Mouse (Mus musculus): ENCODE results near the gene Wdr83os.

Gene Wdr83os

DNA sequence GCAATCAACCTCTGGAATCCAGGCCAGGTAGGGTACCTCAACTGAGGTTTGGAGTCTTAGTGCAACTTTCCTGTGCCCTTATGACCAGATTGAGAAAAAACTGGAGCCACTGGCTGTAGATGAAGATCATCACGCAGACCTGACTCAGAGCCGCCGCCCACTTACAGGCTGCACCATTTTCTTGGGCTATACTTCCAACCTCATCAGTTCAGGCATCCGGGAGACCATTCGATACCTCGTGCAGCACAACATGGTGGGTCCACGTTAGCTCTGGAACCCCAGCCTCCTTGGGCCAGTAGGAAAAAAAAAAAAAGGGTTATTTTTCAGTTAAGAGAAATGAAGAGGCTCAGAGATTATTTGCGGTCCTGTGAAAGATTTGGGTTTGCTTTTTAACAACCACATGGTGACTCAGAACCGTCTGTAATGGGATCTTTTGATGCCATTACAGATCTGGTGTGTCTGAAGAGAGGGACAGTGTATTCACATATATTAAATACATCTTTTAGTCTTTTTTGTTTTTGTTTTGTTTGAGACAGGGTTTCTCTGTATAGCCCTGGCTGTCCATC, 8.1 kb upstream of the Wdr83os start:
- no peak for DNase-seq (ENCODE audit: low read depth, low spot score)

- no peak for DNase-seq (ENCODE audit: low read depth, low spot score)
These were observed 7.4 kb upstream of the Wdr83os start for GRCm38 (mm10) chr8:85073041-85073612.

GRCm38 (mm10) chr8:85074167-85074566, 6.4 kb upstream of the Wdr83os start:
- DNase-seq (ENCODE audit: low read depth, low spot score): no peak

DNA sequence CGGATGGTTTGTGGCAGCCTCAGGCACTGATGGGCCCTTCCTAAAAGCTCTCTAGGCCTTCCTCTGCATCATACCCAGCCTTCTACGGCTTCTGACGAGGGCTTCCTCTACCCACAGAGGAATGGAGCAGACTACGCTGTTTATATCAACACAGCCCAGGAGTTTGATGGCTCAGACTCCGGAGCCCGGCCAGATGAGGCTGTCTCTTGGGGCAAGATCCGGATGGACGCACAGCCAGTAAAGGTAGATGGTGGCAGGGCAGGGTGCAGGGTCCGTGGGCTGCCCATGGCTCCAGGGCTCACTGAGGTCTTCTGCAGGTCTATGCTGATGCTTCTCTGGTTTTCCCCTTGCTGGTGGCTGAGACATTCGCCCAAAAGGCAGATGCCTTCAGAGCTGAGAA, 5.9 kb upstream of the Wdr83os start:
- no peak for DNase-seq (ENCODE audit: low read depth, low spot score)

GRCm38 (mm10) chr8:85076001-85076400, 4.5 kb upstream of the Wdr83os start:
- no peak for DNase-seq (ENCODE audit: low read depth, low spot score)

GRCm38 (mm10) chr8:85076993-85077392, 3.5 kb upstream of the Wdr83os start:
- peak; percentile 83 for DNase-seq (ENCODE audit: low read depth, low spot score)

GRCm38 (mm10) chr8:85080214-85080531, 367 bp upstream of the Wdr83os start:
- DNase-seq (ENCODE audit: low read depth, low spot score): no peak

DNA sequence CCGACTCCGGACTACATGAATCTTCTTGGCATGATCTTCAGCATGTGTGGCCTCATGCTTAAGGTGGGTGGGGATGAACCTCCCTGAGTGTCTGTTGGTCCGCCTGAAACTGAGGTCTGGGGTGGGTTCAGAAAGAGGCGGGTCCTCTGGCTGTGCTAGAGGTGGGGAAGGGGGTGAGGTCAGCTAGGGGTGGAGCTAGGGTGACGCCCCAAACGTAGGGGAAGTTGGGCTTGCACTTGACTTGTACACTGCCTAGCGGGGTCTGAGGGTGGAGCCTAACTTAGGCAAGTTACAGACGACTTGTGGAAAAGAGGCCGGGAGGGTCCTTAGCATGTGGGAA, 646 bp downstream of the Wdr83os start, which contains the start of gene Wdr83:
Gene Wdr83 (minus strand): TSS at position 91 of the 340 bp plus-strand sequence.
- DNase-seq (ENCODE audit: low read depth, low spot score): peak; percentile 71

DNA sequence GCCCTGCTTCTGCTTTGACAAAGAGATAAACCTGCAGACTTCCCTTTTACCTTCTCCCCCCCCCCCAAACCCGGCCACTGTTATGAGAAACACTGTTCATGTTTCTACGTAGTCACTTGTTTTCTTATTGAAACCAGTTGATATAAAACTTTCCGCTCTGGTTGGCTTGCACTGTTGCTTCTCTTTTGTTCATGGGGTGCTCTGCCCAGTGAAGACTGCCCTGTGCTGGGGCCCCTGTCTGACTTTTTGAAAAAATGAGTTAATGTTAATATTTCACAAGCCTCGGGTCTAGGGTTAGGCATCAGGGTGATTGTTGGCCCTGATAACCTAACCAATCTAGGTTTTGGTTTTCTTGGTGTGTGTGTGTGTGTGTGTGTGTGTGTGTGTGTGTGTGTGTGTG, 1.6 kb downstream of the Wdr83os start:
- DNase-seq (ENCODE audit: low read depth, low spot score): peak; percentile 30

- peak; percentile 92 for DNase-seq (ENCODE audit: low read depth, low spot score)
These were observed 2.7 kb downstream of the Wdr83os start, which contains the start of gene Man2b1 for GRCm38 (mm10) chr8:85083108-85083813. Man2b1 (plus strand) TSS chr8:85083270.

DNA sequence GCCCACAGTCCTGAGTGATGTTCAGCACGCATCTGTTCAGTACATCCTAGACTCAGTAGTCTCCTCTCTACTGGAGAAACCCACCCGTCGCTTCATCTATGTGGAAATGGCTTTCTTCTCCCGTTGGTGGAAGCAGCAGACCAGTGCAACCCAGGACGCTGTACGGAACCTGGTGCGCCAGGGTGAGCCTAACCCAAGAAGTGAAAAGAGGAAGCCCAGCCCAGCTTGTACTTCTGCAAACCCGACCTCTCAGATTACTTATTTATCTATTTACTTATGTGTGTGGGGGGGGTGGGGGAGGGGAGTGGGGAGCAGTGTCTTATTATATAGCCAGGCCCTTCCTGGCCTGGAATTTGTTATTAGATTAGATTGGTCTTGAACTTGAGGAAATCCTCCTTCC, 4.1 kb downstream of the Wdr83os start:
- DNase-seq (ENCODE audit: low read depth, low spot score): no peak

DNA sequence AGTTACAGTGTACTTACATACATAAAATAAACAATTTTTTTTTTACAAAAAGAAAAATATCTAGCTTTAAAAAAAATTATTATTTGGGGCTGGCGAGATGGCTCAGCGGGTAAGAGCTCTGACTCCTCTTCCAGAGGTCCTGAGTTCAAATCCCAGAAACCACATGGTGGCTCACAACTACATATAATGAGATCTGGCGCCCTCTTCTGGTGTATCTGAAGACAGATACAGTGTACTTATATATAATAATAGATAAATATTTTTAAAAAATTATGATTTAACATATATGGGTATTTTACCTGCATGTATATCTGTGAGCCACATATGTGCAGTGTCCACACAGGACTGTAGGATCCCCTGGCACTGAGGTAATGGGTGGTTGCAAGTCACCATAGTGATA, 5.7 kb downstream of the Wdr83os start:
- peak; percentile 45 for DNase-seq (ENCODE audit: low read depth, low spot score)

DNA sequence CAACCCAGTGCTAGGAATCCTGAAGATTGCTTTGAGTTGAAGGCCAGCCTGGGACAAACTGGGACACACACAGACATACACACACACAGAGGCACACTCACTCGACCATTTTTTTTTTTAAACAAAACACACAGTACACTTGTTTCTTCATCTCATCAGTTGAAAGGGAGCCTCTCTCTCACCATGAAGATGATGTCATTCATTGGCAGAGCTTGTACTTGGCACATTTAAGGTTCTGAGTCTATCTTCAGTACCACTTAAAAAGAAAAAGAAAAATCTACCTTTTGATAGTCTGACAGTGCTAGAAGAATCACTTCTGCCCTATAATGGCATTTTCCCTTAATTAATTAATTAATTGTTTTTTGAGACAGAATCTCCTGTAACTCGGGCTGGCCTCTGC, 8.2 kb downstream of the Wdr83os start:
- DNase-seq (ENCODE audit: low read depth, low spot score): no peak

DNA sequence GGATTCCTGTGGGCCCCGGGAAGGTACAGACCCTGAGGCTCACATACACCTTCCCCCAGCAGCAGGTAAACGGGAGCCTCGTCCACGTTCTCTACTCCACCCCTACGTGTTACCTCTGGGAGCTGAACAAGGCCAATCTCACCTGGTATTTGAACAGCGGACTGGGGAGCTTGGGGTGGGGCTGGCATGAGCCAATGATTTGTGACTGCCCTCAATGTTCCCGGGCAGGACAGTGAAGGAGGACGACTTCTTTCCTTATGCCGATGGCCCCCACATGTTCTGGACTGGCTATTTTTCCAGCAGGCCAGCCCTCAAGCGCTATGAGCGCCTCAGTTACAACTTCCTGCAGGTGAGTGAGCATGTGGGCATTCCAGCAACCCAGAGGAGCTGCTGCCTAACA, 10.3 kb downstream of the Wdr83os start:
- DNase-seq (ENCODE audit: low read depth, low spot score): no peak

- no peak for DNase-seq (ENCODE audit: low read depth, low spot score)
These were observed 11.1 kb downstream of the Wdr83os start for GRCm38 (mm10) chr8:85091526-85092090.

- DNase-seq (ENCODE audit: low read depth, low spot score): no peak
These were observed 14.5 kb downstream of the Wdr83os start for GRCm38 (mm10) chr8:85095051-85095450.

DNA sequence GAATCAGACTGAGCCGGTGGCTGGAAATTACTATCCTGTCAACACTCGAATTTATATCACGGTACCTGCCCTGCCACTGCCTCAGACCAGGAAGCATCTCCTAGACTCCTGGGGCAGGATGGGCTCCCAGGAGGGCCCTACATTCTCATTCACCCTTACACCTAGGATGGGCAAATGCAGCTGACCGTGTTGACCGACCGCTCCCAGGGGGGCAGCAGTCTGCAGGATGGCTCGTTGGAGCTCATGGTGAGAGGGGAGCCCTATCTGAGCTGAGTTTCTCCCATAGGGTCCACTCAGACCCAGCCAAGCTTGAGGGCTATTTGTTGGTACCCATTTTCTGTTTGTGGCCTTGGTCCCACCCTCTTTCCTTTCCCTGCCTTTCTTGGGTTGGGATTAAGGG, 15.0 kb downstream of the Wdr83os start:
- no peak for DNase-seq (ENCODE audit: low read depth, low spot score)

DNA sequence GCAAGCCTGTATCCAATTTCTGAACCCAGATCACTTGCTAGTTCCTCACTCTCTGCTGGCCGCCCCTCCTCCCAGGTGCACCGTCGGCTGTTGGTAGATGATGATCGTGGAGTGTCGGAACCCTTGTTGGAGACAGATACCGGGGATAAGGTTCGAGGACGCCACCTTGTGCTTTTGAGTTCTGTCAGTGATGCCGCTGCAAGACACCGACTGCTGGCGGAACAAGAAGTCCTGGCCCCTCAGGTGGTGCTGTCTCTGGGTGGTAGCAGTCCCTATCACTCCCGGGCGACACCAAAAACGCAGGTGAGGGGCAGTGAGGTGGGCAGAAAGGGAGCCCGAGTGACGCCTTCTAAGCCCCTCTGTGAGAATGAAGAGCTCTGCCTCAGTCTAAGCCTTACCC, 15.7 kb downstream of the Wdr83os start:
- no peak for DNase-seq (ENCODE audit: low read depth, low spot score)

GRCm38 (mm10) chr8:85096850-85097249, 16.3 kb downstream of the Wdr83os start:
- no peak for DNase-seq (ENCODE audit: low read depth, low spot score)

- DNase-seq (ENCODE audit: low read depth, low spot score): no peak
These were observed 19.6 kb downstream of the Wdr83os start for GRCm38 (mm10) chr8:85100076-85100665.

DNA sequence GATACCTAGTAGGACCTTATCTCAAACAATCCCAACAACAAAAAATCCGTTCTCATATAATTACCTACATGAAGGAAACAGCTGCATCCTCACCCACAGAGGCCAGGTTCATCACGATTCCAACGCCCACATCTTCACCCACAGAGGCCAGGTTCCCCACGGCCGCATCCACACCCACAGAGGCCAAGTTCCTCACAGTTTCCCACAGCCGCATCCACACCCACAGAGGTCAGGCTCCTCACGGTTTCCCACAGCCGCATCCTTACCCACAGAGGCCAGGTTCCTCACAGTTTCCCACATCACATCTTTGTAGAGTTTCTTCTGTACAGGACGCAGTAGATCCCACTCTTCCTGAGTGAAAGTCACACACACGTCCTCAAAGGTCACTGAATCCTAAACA, 32.7 kb downstream of the Wdr83os start:
- no peak for DNase-seq (ENCODE audit: low read depth, low spot score)

GRCm38 (mm10) chr8:85115501-85115900, 35.0 kb downstream of the Wdr83os start:
- DNase-seq (ENCODE audit: low read depth, low spot score): no peak

GRCm38 (mm10) chr8:85116984-85117383, 36.4 kb downstream of the Wdr83os start:
- DNase-seq (ENCODE audit: low read depth, low spot score): no peak

Measured in CD4-positive helper T cell, adult 2 months (primary cell).